Mouse (Mus musculus) left cerebral cortex, postnatal 14 days (tissue): Measurements from ENCODE around the gene Otud1. TPM values are rescaled to one million over a fixed set of nuclear protein-coding genes. Genes with fewer than 3 reads are reported as not detected.

Experiments used
- DNase-seq, 2 experiments: peaks; one replicate each; pipeline ENCODE4 v3.0.0; 2021 to 2022; ENCODE audit warnings: low spot score in 2 of 2, mixed read lengths in 1 of 2
- intact Hi-C: fragments of 180-260 bp; cut with DNase I; formaldehyde crosslinking; loops from one replicate; pipeline ENCODE4 v1.15.1; 2025
- total RNA-seq, 2 experiments: library from RNA; stranded (reverse); gene quantifications; 2 replicates each; pipeline ENCODE4 v1.2.3; 2021

The Otud1 gene
- total RNA-seq, 2 experiments from 2014 or later = 19.5 to 21.9 TPM

DNA sequence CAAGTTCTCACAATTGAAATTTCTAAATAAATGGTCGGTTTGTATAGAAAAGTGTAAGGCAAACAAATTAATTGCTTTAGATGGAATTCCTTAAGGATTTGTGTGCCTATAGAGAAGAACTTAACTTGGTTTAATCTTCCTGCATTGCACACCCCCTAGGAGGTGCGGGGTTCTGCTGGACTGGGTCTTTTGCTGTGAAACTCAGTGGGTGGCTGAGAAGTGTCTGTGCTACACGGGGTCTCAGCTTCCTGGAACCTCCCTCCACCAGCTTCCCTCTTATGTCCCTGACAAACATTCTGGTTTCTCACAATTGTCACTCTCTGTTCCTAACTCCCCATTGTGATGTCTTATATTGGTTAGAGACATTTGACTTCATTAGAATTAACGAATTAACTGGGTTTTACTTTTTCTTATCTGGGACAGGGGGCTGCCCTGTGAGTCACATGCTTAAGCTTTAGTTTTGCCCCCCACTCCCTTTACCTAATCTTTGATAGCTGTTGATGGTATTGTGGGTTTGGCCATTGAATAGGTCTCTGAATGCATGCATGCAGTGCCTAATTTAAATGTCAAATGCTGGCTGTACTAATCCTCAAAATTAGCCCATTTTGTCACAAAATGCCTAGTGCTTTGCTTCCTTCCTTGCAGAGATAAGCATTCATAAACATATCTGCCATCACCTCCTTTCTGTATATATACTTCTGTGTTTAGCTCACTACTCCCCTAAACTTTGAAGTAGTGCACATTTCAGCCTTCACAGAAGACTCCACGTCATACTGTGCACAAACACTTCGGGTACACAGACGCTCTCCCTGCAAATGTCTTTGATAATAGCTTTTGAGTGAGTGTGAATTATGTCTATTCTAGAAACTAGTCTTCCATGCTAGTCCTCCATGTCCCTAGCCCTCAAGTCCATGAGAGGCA, 7.3 kb downstream of the Otud1 start:
- intact Hi-C loops = no loop called here
- DNase-seq = no peak

GRCm38 (mm10) chr2:19665841-19666240, 8.3 kb downstream of the Otud1 start:
- DNase-seq = no peak
- intact Hi-C loops = no loop called here

DNA sequence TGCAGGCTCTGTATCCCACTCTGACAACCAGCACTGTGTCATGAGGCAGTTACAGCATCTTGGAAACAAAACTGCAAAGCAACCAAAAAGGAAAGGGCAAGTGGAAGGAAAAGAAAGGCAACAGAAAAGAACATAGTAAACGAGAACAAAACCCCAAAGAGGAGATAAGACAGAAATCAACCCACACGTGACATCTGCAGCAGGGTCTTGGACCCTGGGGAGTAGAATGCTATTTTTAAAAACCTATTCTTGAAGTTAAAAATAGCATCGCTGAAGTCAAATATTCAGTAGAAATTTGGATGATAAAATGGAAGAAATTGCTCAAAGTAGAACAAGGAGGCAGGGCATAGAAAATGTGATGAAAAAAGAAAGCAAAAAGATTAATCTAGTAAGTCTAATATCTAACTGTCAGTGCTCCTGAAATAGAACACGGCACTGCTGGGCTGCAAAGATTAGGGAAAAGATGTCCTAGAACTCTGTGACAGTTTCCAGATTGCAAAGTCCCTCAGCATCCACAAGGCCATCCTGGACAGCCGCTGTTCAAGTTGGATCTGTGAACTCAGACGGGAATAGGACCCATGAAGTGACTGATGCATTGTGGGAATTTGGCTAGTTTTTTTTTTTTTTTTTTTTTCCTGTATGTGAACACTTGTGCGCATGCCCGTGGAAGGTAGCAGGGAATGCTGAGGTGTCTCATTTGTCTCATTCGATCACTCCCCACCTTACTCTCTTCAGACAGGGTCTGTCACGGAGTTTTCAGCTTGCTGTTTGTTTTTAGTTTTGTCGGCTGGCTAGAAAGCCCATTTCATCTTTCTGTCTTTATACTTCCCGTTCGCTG, 13.5 kb downstream of the Otud1 start:
- no peak for DNase-seq
- intact Hi-C loops = no loop called here

- no peak for DNase-seq
- intact Hi-C loops = no loop called here
Measured at GRCm38 (mm10) chr2:19682997-19683396, 25.4 kb downstream of the Otud1 start.

GRCm38 (mm10) chr2:19685489-19686147, 28.1 kb downstream of the Otud1 start:
- no peak for DNase-seq
- intact Hi-C loops = no loop called here

GRCm38 (mm10) chr2:19690094-19690493, 32.5 kb downstream of the Otud1 start:
- DNase-seq = no peak
- intact Hi-C loops = no loop called here

GRCm38 (mm10) chr2:19699573-19700295, 42.2 kb downstream of the Otud1 start:
- intact Hi-C loops = no loop called here
- no peak for DNase-seq

DNA sequence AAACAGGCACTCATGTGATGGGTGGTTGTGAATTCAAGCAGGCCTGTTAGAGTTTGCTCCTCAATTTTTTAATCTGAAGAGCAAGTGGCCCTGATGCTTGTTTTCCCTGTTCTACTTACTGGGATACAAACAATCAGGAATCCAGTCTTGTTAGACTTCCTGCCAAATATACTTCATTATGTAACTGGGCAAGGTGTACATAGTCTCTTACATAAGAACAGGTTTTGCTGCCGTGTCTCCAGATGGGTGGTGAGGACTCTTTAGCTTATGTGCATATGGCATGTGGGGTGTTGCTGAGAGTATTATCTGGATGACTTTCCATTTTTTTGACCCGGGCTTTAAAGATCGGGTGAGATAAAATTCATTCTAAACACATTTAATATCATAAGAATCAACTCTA, 43.8 kb downstream of the Otud1 start:
- DNase-seq = no peak
- intact Hi-C loops = no loop called here

DNA sequence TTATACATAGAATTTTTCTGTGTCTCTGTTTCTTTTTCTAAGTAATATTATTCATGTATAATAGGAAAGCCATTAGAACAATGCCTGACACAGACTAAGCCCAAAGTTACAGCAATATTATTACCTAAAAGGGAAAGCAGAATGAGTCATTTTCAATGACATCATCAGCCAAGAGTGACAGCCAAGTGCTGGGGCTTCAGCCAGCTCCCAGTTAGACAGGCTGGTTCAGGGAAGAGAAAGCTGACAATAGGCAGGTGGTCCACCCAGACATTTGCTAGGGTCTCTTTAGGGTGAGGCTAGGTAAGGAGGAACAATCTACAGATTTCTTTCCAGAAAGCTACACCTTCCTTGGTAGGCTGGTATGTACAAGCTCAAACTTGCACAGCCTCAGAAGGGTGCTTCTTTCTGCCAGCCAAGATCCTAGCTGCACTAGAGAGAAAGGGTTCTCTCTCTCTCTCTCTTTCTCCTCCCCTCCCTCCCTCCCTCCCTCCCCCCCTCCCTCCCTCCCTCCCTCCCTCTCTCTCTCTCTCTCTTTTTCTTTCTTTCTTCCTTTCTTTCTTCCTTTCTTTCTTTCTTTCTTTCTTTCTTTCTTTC, 45.6 kb downstream of the Otud1 start:
- intact Hi-C loops = no loop called here
- DNase-seq = no peak

- no peak for DNase-seq
- intact Hi-C loops = no loop called here
Measured at GRCm38 (mm10) chr2:19703670-19704069, 46.1 kb downstream of the Otud1 start.

DNA sequence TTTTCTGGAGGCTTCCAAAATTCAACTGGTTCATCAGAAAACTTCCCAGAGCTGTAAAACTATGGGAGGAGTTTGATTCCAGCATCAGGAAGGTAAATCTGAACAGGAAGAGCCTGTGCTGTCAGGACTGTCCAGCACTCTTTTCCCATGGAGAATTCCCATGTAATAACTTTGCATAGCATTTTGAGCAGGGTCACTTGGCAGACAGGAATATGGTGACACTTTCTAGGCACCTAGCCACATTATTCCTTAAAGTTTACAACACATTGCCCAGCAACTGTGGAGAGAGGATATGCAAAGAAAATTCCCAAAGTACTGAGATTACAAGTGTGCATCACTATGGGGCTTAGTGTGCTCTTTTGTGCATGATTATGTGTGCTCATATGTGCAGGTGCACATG, 46.7 kb downstream of the Otud1 start:
- no peak for DNase-seq
- intact Hi-C loops = no loop called here

DNA sequence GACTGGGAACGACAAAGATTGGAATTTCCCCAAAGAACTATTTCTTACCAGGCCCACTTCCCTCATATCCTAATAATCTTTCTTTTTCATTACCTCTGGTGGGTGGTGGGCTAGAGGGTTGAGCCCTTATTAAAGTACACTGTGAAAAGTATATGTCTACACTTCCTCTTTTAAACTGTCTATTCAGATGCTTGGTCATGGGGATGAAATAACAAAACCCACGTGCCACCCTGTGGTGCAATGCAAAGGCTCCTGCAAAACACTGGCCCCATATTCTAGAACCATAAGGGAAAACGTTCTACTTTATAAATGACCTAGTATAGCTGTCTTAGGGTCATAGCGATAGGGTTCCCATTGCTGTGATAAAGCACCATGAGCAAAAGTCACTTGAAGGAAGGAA, 49.3 kb downstream of the Otud1 start:
- intact Hi-C loops = no loop called here
- no peak for DNase-seq

Other genes starting within 250 kb of the Otud1 start
- gene Ptf1a, start 212.1 kb upstream of the Otud1 start, total RNA-seq = not detected
- gene 4921504E06Rik, start 103.8 kb upstream of the Otud1 start, total RNA-seq = not detected